Mouse (Mus musculus) embryonic facial prominence, embryonic 15.5 days (tissue): ENCODE results near the gene Ubash3b. TPM values are rescaled to one million over a fixed set of nuclear protein-coding genes. Genes with fewer than 3 reads are reported as not detected.
A peak's percentile ranks its signal among the peaks of the same experiment; 100 is the strongest.

Experiments used
- ATAC-seq: fragments of 200-750 bp; cut with Nextera tagmentation; 2 replicates; pipeline ENCODE4 v1.8.0; 2017; ENCODE audit warnings: low read depth, moderate TSS enrichment; ENCODE audit not compliant: insufficient number of reproducible peaks, low FRiP score, low TSS enrichment
- H3K27ac ChIP-seq: fragments of 300-500 bp; sonication (generic); replicated peaks from 2 replicates; pipeline ENCODE4 v1.5.1; 2015; ENCODE audit warnings: mild to moderate bottlenecking, inconsistent platforms
- H3K27me3 ChIP-seq: fragments of 300-500 bp; sonication (generic); 2 replicates; pipeline ENCODE4 v1.6.1; 2015; ENCODE audit warnings: inconsistent platforms
- H3K36me3 ChIP-seq: fragments of 300-500 bp; sonication (generic); 2 replicates; pipeline ENCODE4 v1.6.1; 2015; ENCODE audit warnings: mild to moderate bottlenecking, inconsistent platforms
- H3K4me1 ChIP-seq: fragments of 300-500 bp; sonication (generic); 2 replicates; pipeline ENCODE4 v1.6.1; 2015; ENCODE audit warnings: inconsistent platforms
- H3K4me2 ChIP-seq: fragments of 300-500 bp; sonication (generic); replicated peaks from 2 replicates; pipeline ENCODE4 v1.6.1; 2015; ENCODE audit warnings: mild to moderate bottlenecking, inconsistent platforms
- H3K4me3 ChIP-seq: fragments of 300-500 bp; sonication (generic); replicated peaks from 2 replicates; pipeline ENCODE4 v1.5.1; 2015; ENCODE audit warnings: mild to moderate bottlenecking, inconsistent platforms
- H3K9ac ChIP-seq: fragments of 300-500 bp; sonication (generic); 2 replicates; pipeline ENCODE4 v1.6.1; 2015; ENCODE audit warnings: inconsistent platforms
- H3K9me3 ChIP-seq: fragments of 300-500 bp; sonication (generic); replicated peaks from 2 replicates; pipeline ENCODE4 v1.6.1; 2016; ENCODE audit warnings: inconsistent platforms
- WGBS: fragments of 180-500 bp; shearing (Covaris S2); methylation state at CpG from one replicate; pipeline ENCODE4 v1.1.7; 2015; 5-methylcytosine and 5-hydroxymethylcytosine counted together
- polyA plus RNA-seq: library from polyadenylated mRNA; unstranded; fragments of >200 nt; fragmentation: Nextera tagmentation; extraction: Ambion mirVana; gene quantifications from 2 replicates; pipeline ENCODE4 v1.2.1, GENCODE M21; 2015

The Ubash3b gene
- polyA plus RNA-seq, result 8.0 and 8.2 TPM in 2 replicates

DNA sequence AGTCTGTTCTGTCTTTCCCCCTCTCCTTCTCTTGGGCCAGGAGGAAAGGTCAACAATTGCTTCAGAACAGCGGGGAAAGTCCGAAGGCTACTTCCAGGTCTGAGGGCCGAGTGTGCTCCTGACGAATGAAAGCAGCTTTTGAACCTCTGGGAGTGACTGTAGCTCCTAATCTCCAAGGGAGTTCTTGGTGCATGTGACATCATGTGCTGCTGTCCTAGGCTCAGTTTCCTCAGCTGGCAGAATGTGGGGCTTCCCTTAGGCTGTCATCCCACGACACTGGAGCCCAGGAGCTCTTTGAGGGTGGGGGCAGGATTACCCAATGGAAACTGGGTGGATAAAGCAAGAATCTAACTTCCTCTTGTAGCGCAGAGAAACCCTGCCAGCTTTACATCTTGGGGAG, at the start of gene Ubash3b:
Gene Ubash3b (minus strand): TSS at position 285 of the 400 bp plus-strand sequence.
- H3K27me3 ChIP-seq, result peaks cover 6% of the 10 kb centered on the region; the same call in 1 of the 2 replicates
- peaks cover 16% of the 10 kb centered on the region for H3K4me1 ChIP-seq
- 74% methylated on average over 6 of the region's 6 CpGs for WGBS
- H3K36me3 ChIP-seq, result no peaks in the 10 kb centered on the region
- ATAC-seq, result no peak
- H3K9me3 ChIP-seq, result no peaks in the 10 kb centered on the region
- no peak within 1 kb of the TSS for H3K4me3 ChIP-seq
- H3K9ac ChIP-seq, result no peak within 1 kb of the TSS
- no peak within 1 kb of the TSS for H3K27ac ChIP-seq
- H3K4me2 ChIP-seq, result no peak within 1 kb of the TSS

- H3K4me3 ChIP-seq, result peak overlapping the region; percentile 42
- peak overlapping the region; percentile 48 for H3K4me2 ChIP-seq
- no peaks in the 10 kb centered on the region for H3K27me3 ChIP-seq
- peaks cover 14% of the 10 kb centered on the region for H3K4me1 ChIP-seq
- WGBS, result 7% methylated on average over 28 of the region's 28 CpGs
- no peaks in the 10 kb centered on the region for H3K9me3 ChIP-seq
- H3K36me3 ChIP-seq, result no peaks in the 10 kb centered on the region
- no peak overlapping the region for H3K9ac ChIP-seq
- H3K27ac ChIP-seq, result peak overlapping the region; percentile 95
- ATAC-seq, result peak; percentile 91
Observed at GRCm38 (mm10) chr9:41207130-41208104, 45.9 kb upstream of the Ubash3b start.

GRCm38 (mm10) chr9:41206717-41207116, 45.2 kb upstream of the Ubash3b start:
- H3K4me2 ChIP-seq, result no peak overlapping the region
- no peaks in the 10 kb centered on the region for H3K27me3 ChIP-seq
- 80% methylated on average over 12 of the region's 12 CpGs for WGBS
- H3K4me3 ChIP-seq, result no peak overlapping the region
- peak overlapping the region; percentile 95 for H3K27ac ChIP-seq
- H3K9ac ChIP-seq, result no peak overlapping the region
- no peak for ATAC-seq
- no peaks in the 10 kb centered on the region for H3K36me3 ChIP-seq
- H3K4me1 ChIP-seq, result peaks cover 8% of the 10 kb centered on the region
- no peaks in the 10 kb centered on the region for H3K9me3 ChIP-seq

GRCm38 (mm10) chr9:41205267-41205666, 43.8 kb upstream of the Ubash3b start:
- Histone ChIP-seq H3K4me3 (no peak overlapping the region), H3K4me2 (no peak overlapping the region), H3K9me3 (no peaks in the 10 kb centered on the region), H3K27ac (no peak overlapping the region), H3K9ac (no peak overlapping the region), H3K27me3 (no peaks in the 10 kb centered on the region), H3K4me1 (peaks cover 3% of the 10 kb centered on the region; the same call in 1 of the 2 replicates), H3K36me3 (no peaks in the 10 kb centered on the region)
- 62% methylated on average over 3 of the region's 3 CpGs for WGBS
- ATAC-seq, result no peak

- H3K27me3 ChIP-seq, result no peaks in the 10 kb centered on the region
- no peak overlapping the region for H3K4me2 ChIP-seq
- H3K36me3 ChIP-seq, result no peaks in the 10 kb centered on the region
- ATAC-seq, result no peak
- H3K4me1 ChIP-seq, result peaks cover 4% of the 10 kb centered on the region; the same call in 1 of the 2 replicates
- 80% methylated on average over 22 of the region's 22 CpGs for WGBS
- H3K4me3 ChIP-seq, result no peak overlapping the region
- no peaks in the 10 kb centered on the region for H3K9me3 ChIP-seq
- no peak overlapping the region for H3K9ac ChIP-seq
- H3K27ac ChIP-seq, result no peak overlapping the region
Observed at GRCm38 (mm10) chr9:41199456-41200252, 38.2 kb upstream of the Ubash3b start.

DNA sequence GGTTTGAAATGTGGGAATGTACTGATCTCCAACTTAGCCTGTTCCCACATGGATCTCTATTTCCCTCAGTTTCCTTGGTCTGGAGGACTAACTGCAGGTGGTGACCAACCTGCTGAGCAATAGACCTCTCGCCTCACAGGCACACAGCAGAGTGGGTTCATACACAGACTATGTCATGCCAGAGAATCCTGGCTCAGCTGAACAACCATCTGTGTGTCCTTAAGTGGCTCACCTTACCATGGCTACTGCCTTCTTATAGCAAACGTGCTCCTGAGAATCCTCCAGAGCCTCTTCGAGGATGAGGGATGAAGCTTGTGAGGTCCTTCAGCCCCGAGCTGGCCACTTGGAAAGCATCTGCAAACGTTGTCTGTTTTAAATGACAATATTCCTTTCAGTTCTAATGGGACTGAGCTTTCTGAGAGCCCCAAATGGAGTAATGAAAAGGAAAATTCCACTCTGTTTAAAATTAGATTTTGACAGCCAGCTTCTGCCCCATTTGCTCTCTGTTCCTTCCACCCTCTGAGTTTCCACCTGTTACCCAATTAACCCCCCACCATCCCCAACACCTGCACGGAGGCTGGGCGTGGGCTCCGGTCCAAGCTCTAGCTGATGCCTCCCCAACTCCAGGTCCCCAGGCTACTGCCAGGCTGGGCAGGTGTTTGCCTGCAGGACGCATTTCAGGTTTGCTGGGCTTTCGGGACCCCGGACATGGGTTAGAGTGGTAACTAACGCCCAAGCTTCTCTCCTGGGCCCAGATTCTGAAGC, 37.2 kb upstream of the Ubash3b start:
- no peak overlapping the region for H3K27ac ChIP-seq
- H3K9me3 ChIP-seq, result no peaks in the 10 kb centered on the region
- no peak overlapping the region for H3K9ac ChIP-seq
- peaks cover 4% of the 10 kb centered on the region; the same call in 1 of the 2 replicates for H3K4me1 ChIP-seq
- H3K27me3 ChIP-seq, result no peaks in the 10 kb centered on the region
- no peak for ATAC-seq
- no peak overlapping the region for H3K4me2 ChIP-seq
- WGBS, result 56% methylated on average over 12 of the region's 12 CpGs
- H3K4me3 ChIP-seq, result no peak overlapping the region
- H3K36me3 ChIP-seq, result no peaks in the 10 kb centered on the region

- 75% methylated on average over 10 of the region's 10 CpGs for WGBS
- Histone ChIP-seq H3K27me3 (no peaks in the 10 kb centered on the region), H3K4me2 (no peak overlapping the region), H3K9ac (no peak overlapping the region), H3K4me1 (peaks cover 11% of the 10 kb centered on the region; the same call in 1 of the 2 replicates), H3K9me3 (no peaks in the 10 kb centered on the region), H3K4me3 (no peak overlapping the region), H3K27ac (no peak overlapping the region), H3K36me3 (no peaks in the 10 kb centered on the region)
- ATAC-seq, result no peak
Observed at GRCm38 (mm10) chr9:41195742-41196311, 34.3 kb upstream of the Ubash3b start.

DNA sequence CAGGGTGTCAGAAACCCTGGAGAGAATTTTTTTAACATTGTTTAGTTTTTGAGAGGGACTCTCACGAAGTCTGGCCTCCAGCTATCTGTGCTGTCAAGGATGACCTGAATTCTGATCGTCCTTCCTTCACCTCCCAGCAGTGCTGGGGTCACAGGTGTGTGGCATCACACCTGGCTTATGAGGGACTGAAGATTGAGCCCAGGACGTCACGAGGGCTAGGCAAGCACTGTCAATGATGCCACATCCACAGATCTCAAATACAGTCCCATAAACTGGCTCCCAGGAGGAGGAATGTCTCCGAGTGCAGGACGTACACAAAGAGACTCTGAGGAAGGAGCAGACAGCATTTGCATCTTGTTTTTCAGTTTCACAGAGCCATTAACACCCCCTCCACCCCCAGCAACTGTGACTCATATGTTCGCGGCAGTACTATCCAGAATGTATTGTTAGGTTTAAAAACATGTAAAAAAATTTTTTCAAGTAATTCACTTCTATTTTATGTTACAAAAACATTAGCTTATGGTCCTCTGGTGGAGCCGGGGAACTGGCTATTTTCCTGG, 30.2 kb upstream of the Ubash3b start:
- 50% methylated on average over 9 of the region's 9 CpGs for WGBS
- H3K36me3 ChIP-seq, result no peaks in the 10 kb centered on the region
- H3K9ac ChIP-seq, result no peak overlapping the region
- no peak overlapping the region for H3K4me2 ChIP-seq
- peak overlapping the region; percentile 44; the same call in 1 of the 2 replicates for H3K27ac ChIP-seq
- no peaks in the 10 kb centered on the region; the same call in 1 of the 2 replicates for H3K27me3 ChIP-seq
- peaks cover 9% of the 10 kb centered on the region; the same call in 1 of the 2 replicates for H3K4me1 ChIP-seq
- no peak for ATAC-seq
- no peak overlapping the region for H3K4me3 ChIP-seq
- H3K9me3 ChIP-seq, result no peaks in the 10 kb centered on the region

GRCm38 (mm10) chr9:41190745-41191482, 29.4 kb upstream of the Ubash3b start:
- Histone ChIP-seq H3K27me3 (no peaks in the 10 kb centered on the region; the same call in 1 of the 2 replicates), H3K36me3 (no peaks in the 10 kb centered on the region), H3K9ac (no peak overlapping the region), H3K27ac (0 out of 2 replicates have a peak overlapping the region, but pooled peaks have one; percentile 55), H3K4me2 (no peak overlapping the region), H3K4me3 (no peak overlapping the region), H3K4me1 (peaks cover 9% of the 10 kb centered on the region; the same call in 1 of the 2 replicates), H3K9me3 (no peaks in the 10 kb centered on the region)
- peak; percentile 58; the same call in 1 of the 2 replicates for ATAC-seq
- 15% methylated on average over 9 of the region's 9 CpGs for WGBS
